ENCODE assay signal across 23 mouse cellular contexts in genomic region chr2:181781421-181781820, GRCm38 (mm10). TPM values are rescaled to one million over a fixed set of nuclear protein-coding genes. Genes with fewer than 3 reads are reported as not detected.
DNase-seq lines count a peak whose midpoint lies in the region; ATAC-seq and TF ChIP-seq lines count a peak whose summit lies in the region.
"Had no signal": no experiment of that assay in that cellular context is flagged by ENCODE, and none has a peak within 500 bp of the region (broad histone marks: within the 10 kb centered on the region; RNA-seq: fewer than 3 reads in every experiment).

No protein-coding gene starts in this region.

- H3K4me2 ChIP-seq in kidney, postnatal 0 days (ENCODE audit: low read length) = no peak overlapping the region
- no peak overlapping the region for H3K4me2 ChIP-seq in forebrain, postnatal 0 days (ENCODE audit: low read depth)
- H3K4me2 ChIP-seq in midbrain, embryonic 16.5 days (ENCODE audit: low read length) = no peak overlapping the region
- H3K4me2 ChIP-seq: heart, embryonic 11.5 days; liver, embryonic 13.5 days had no signal

- H3K4me1 ChIP-seq in kidney, postnatal 0 days (replicated peaks; ENCODE audit: insufficient read depth, low read length) = no peaks in the 10 kb centered on the region
- H3K4me1 ChIP-seq in forebrain, postnatal 0 days (ENCODE audit: insufficient read depth) = no peaks in the 10 kb centered on the region; the same call in 1 of the 2 replicates
- peaks cover 11% of the 10 kb centered on the region for H3K4me1 ChIP-seq in midbrain, embryonic 16.5 days (ENCODE audit: control insufficient read depth, insufficient read depth, low read length)
- H3K4me1 ChIP-seq: liver, embryonic 13.5 days had no signal

- H3K9me3 ChIP-seq in kidney, postnatal 0 days (replicated peaks; ENCODE audit: low read length) = no peaks in the 10 kb centered on the region
- H3K9me3 ChIP-seq in forebrain, postnatal 0 days (ENCODE audit: low read length) = no peaks in the 10 kb centered on the region
- no peaks in the 10 kb centered on the region for H3K9me3 ChIP-seq in midbrain, embryonic 16.5 days (replicated peaks; ENCODE audit: control insufficient read depth, low read length, poor library complexity, severe bottlenecking)
- H3K9me3 ChIP-seq: liver, embryonic 13.5 days had no signal

- peak; percentile 4 for DNase-seq in kidney, postnatal 0 days (ENCODE audit: low spot score)
- no peak for DNase-seq in kidney, postnatal 25 days
- peak; percentile 21 for DNase-seq in embryo, embryonic 11 days
- DNase-seq in forebrain, postnatal 0 days = no peak
- no peak for DNase-seq in layer of hippocampus, adult 11-12 months (ENCODE audit: low spot score)
- DNase-seq in thymus, adult 18-20 months = no peak
- DNase-seq in gastrocnemius, adult 18-20 months (ENCODE audit: low spot score) = no peak
- DNase-seq: adrenal gland, postnatal 14 days; cerebellum, adult 8-10 months; gastrocnemius, postnatal 36 days; heart, postnatal 14 days; kidney, adult 9 months; layer of hippocampus, postnatal 36 days; liver, embryonic 13.5 days; right cerebral cortex, postnatal 25 days; thymus, postnatal 36 days had no signal

- no peak overlapping the region for H3K9ac ChIP-seq in kidney, postnatal 0 days (ENCODE audit: low read depth, low read length)
- no peak overlapping the region for H3K9ac ChIP-seq in forebrain, postnatal 0 days
- no peak overlapping the region for H3K9ac ChIP-seq in midbrain, embryonic 16.5 days (ENCODE audit: low read depth, low read length)
- H3K9ac ChIP-seq: liver, embryonic 13.5 days had no signal

- TF ChIP-seq CTCF in kidney, postnatal 0 days (IDR thresholded peaks at IDR 0.05; ENCODE audit: low read depth) = no peak
- no peak for TF ChIP-seq CTCF in forebrain, postnatal 0 days (IDR thresholded peaks at IDR 0.05; ENCODE audit: low read depth)

- no peak overlapping the region for H3K4me3 ChIP-seq in kidney, postnatal 0 days (replicated peaks; ENCODE audit: low read depth, low read length)
- no peak overlapping the region for H3K4me3 ChIP-seq in forebrain, postnatal 0 days (ENCODE audit: low read depth, low read length)
- no peak overlapping the region for H3K4me3 ChIP-seq in midbrain, embryonic 16.5 days (ENCODE audit: low read depth, low read length)
- H3K4me3 ChIP-seq: liver, embryonic 13.5 days; myocyte had no signal

- H3K27ac ChIP-seq in kidney, postnatal 0 days = no peak overlapping the region
- H3K27ac ChIP-seq in forebrain, postnatal 0 days (ENCODE audit: low read depth, low read length) = 0 out of 2 replicates have a peak overlapping the region, but pooled peaks have one; percentile 22
- peak overlapping the region; percentile 76 for H3K27ac ChIP-seq in midbrain, embryonic 16.5 days (ENCODE audit: low read length)
- H3K27ac ChIP-seq: liver, embryonic 13.5 days had no signal

- 37% methylated on average over 1 of the region's 1 CpGs for whole genome bisulfite sequencing in kidney, postnatal 0 days
- WGBS in forebrain, postnatal 0 days = 2% methylated on average over 1 of the region's 1 CpGs
- WGBS in midbrain, embryonic 16.5 days = 0% methylated on average over 1 of the region's 1 CpGs

- H3K36me3 ChIP-seq in kidney, postnatal 0 days (ENCODE audit: insufficient read depth, low read length) = no peaks in the 10 kb centered on the region
- H3K36me3 ChIP-seq in forebrain, postnatal 0 days (ENCODE audit: insufficient read depth) = peaks cover 12% of the 10 kb centered on the region
- peaks cover 6% of the 10 kb centered on the region; the same call in 1 of the 2 replicates for H3K36me3 ChIP-seq in midbrain, embryonic 16.5 days (ENCODE audit: control insufficient read depth, insufficient read depth, low read length)
- H3K36me3 ChIP-seq: liver, embryonic 13.5 days had no signal

- H3K27me3 ChIP-seq in kidney, postnatal 0 days (ENCODE audit: insufficient read depth, low read length) = no peaks in the 10 kb centered on the region
- no peaks in the 10 kb centered on the region for H3K27me3 ChIP-seq in forebrain, postnatal 0 days (ENCODE audit: insufficient read depth, low read length)
- no peaks in the 10 kb centered on the region for H3K27me3 ChIP-seq in midbrain, embryonic 16.5 days (ENCODE audit: control insufficient read depth, insufficient read depth, low read depth, low read length)
- H3K27me3 ChIP-seq: liver, embryonic 13.5 days had no signal

- ATAC-seq in kidney, postnatal 0 days (replicated peaks; ENCODE audit: low FRiP score, low read depth) = no peak
- no peak; the same call in 1 of the 2 replicates for ATAC-seq in forebrain, postnatal 0 days
- ATAC-seq in midbrain, embryonic 16.5 days = no peak
- ATAC-seq: activated CD4-positive, CD25-positive, alpha-beta regulatory T cell, adult 4 months; Patski had no signal

RNA-seq across cellular contexts. Expression of gene Myt1, which starts 18.3 kb away (rescaled TPM):
- not detected in 2 replicates for polyA plus RNA-seq in kidney, postnatal 0 days (2015; fragmentation: Nextera tagmentation; extraction: Ambion mirVana)
- total RNA-seq in forebrain, postnatal 0 days (2014; rRNA removed) = 39.0 and 55.0 TPM in 2 replicates
- 4.0 and 6.7 TPM in 2 replicates for polyA plus RNA-seq in forebrain, postnatal 0 days (2015; fragmentation: Nextera tagmentation; extraction: Ambion mirVana)
- 15.6 and 19.2 TPM in 2 replicates for polyA plus RNA-seq in midbrain, embryonic 16.5 days (2015; fragmentation: Nextera tagmentation; extraction: Ambion mirVana)
- not detected for total RNA-seq in gastrocnemius, adult 18-20 months (2021)
- total RNA-seq: gastrocnemius, postnatal 36 days; heart, postnatal 14 days; megakaryocyte progenitor cell, adult 5-6 weeks had no signal
- polyA plus RNA-seq: activated CD4-positive, CD25-positive, alpha-beta regulatory T cell, adult 4 months; C2C12; liver, embryonic 13.5 days; Patski had no signal

RNA-seq across cellular contexts. Expression of gene Pcmtd2, which starts 56.2 kb away (rescaled TPM):
- polyA plus RNA-seq in kidney, postnatal 0 days (2015; fragmentation: Nextera tagmentation; extraction: Ambion mirVana) = 39.5 and 41.7 TPM in 2 replicates
- 30.1 and 36.3 TPM in 2 replicates for total RNA-seq in forebrain, postnatal 0 days (2014; rRNA removed)
- 17.9 and 25.8 TPM in 2 replicates for polyA plus RNA-seq in forebrain, postnatal 0 days (2015; fragmentation: Nextera tagmentation; extraction: Ambion mirVana)
- polyA plus RNA-seq in midbrain, embryonic 16.5 days (2015; fragmentation: Nextera tagmentation; extraction: Ambion mirVana) = 34.4 and 36.4 TPM in 2 replicates
- total RNA-seq in gastrocnemius, adult 18-20 months (2021) = 10 to 100 TPM; 41.5 to 45.8 TPM

Comparison
In these comparisons a context has a peak if more than half of its experiments do, and no peak if none do; other contexts are left out.
1. DNase-seq: peak in kidney, postnatal 0 days (single experiment) and embryo, embryonic 11 days (single experiment); none in kidney, postnatal 25 days (0 of 2), forebrain, postnatal 0 days (single experiment), layer of hippocampus, adult 11-12 months (single experiment), thymus, adult 18-20 months (0 of 2) and gastrocnemius, adult 18-20 months (single experiment).